Mouse (Mus musculus) cerebellum, adult 9-11 months (tissue): ENCODE measurements at regions not wholly inside any gene's neighbourhood (a gene's known extent, or its start where the extent isn't known, plus 50 kb on each side); places are given as distances from the start of the nearest gene placed in this dataset.

Experiments used
- DNase-seq: peaks from one replicate; pipeline ENCODE4 v3.0.0; 2022

- DNase-seq = no peak
Measured at GRCm38 (mm10) chr3:39592349-39593117, 705.8 kb downstream of the Fat4 start.

GRCm38 (mm10) chr3:39609937-39610336, 723.2 kb downstream of the Fat4 start:
- DNase-seq = no peak

- no peak for DNase-seq
Measured at GRCm38 (mm10) chr3:39612408-39612807, 725.7 kb downstream of the Fat4 start.

GRCm38 (mm10) chr3:39637924-39638323, 751.2 kb downstream of the Fat4 start:
- no peak for DNase-seq

GRCm38 (mm10) chr3:39643194-39643593, 756.5 kb downstream of the Fat4 start:
- DNase-seq = no peak

GRCm38 (mm10) chr3:39666817-39667216, 780.1 kb downstream of the Fat4 start:
- DNase-seq = no peak

GRCm38 (mm10) chr3:39669145-39669544, 782.4 kb downstream of the Fat4 start:
- DNase-seq = no peak

GRCm38 (mm10) chr3:39673997-39674396, 787.3 kb downstream of the Fat4 start:
- DNase-seq = no peak

- DNase-seq = no peak
Measured at GRCm38 (mm10) chr3:39674927-39675326, 788.2 kb downstream of the Fat4 start.

GRCm38 (mm10) chr3:39705610-39706009, 818.9 kb downstream of the Fat4 start:
- no peak for DNase-seq

GRCm38 (mm10) chr3:39712795-39713709, 818.0 kb upstream of the Intu start:
- DNase-seq = no peak

GRCm38 (mm10) chr3:39714056-39714592, 817.0 kb upstream of the Intu start:
- no peak for DNase-seq

- DNase-seq = no peak
Measured at GRCm38 (mm10) chr3:39718946-39719545, 812.0 kb upstream of the Intu start.

GRCm38 (mm10) chr3:39725755-39726154, 805.3 kb upstream of the Intu start:
- DNase-seq = no peak

GRCm38 (mm10) chr3:39736639-39737038, 794.4 kb upstream of the Intu start:
- no peak for DNase-seq

GRCm38 (mm10) chr3:39745947-39746346, 785.1 kb upstream of the Intu start:
- DNase-seq = no peak

- no peak for DNase-seq
Measured at GRCm38 (mm10) chr3:39768981-39769568, 762.0 kb upstream of the Intu start.

GRCm38 (mm10) chr3:39776278-39777039, 754.6 kb upstream of the Intu start:
- DNase-seq = no peak

- DNase-seq = no peak
Measured at GRCm38 (mm10) chr3:39779690-39780218, 751.3 kb upstream of the Intu start.

GRCm38 (mm10) chr3:39780270-39780669, 750.8 kb upstream of the Intu start:
- DNase-seq = no peak

GRCm38 (mm10) chr3:39784901-39785300, 746.2 kb upstream of the Intu start:
- no peak for DNase-seq

- DNase-seq = no peak
Measured at GRCm38 (mm10) chr3:39809586-39809985, 721.5 kb upstream of the Intu start.
